Mouse (Mus musculus) liver, adult 2 months (tissue): ENCODE results near the gene Slc5a10. TPM values are rescaled to one million over a fixed set of nuclear protein-coding genes. Genes with fewer than 3 reads are reported as not detected.

Experiments used
- DNase-seq: peaks from one replicate; pipeline ENCODE4 v3.0.0-alpha.2; 2011; ENCODE audit warnings: low read depth, low spot score; ENCODE audit errors: extremely low read depth
- H3K27ac ChIP-seq: fragments of 200-500 bp; replicated peaks from 2 replicates; pipeline ENCODE4 v1.5.1; 2012; ENCODE audit warnings: low read depth, mild to moderate bottlenecking, control low read depth, inconsistent platforms, low read length; ENCODE audit not compliant: insufficient read depth
- H3K27me3 ChIP-seq: fragments of 200-500 bp; 2 replicates; pipeline ENCODE4 v1.6.1; 2012; ENCODE audit warnings: mild to moderate bottlenecking, moderate library complexity, low read length, inconsistent platforms; ENCODE audit not compliant: control insufficient read depth, insufficient read depth
- H3K36me3 ChIP-seq: fragments of 200-500 bp; 2 replicates; pipeline ENCODE4 v1.6.1; 2012; ENCODE audit warnings: low read length, inconsistent platforms; ENCODE audit not compliant: control insufficient read depth, insufficient read depth
- H3K4me1 ChIP-seq: fragments of 200-500 bp; 2 replicates; pipeline ENCODE4 v1.6.1; 2011; ENCODE audit warnings: low read length; ENCODE audit not compliant: control insufficient read depth, insufficient read depth
- H3K4me3 ChIP-seq: fragments of 200-500 bp; 2 replicates; pipeline ENCODE4 v1.5.1; 2011; ENCODE audit warnings: low read depth, mild to moderate bottlenecking, control low read depth, low read length, moderate library complexity; ENCODE audit not compliant: insufficient read depth
- H3K79me2 ChIP-seq: fragments of 200-500 bp; 2 replicates; pipeline ENCODE4 v1.6.1; 2012; ENCODE audit warnings: inconsistent platforms, mild to moderate bottlenecking, low read length, moderate library complexity; ENCODE audit not compliant: control insufficient read depth, insufficient read depth
- H3K9ac ChIP-seq: fragments of 200-500 bp; 2 replicates; pipeline ENCODE4 v1.6.1; 2012; ENCODE audit warnings: low read depth, mild to moderate bottlenecking, control low read depth, inconsistent platforms, low read length
- CTCF ChIP-seq: fragments of 200-500 bp; IDR thresholded peaks from 2 replicates; pipeline ENCODE4 v1.5.1; 2011; ENCODE audit warnings: low read depth, low read length, control low read depth
- POLR2A ChIP-seq: fragments of 200-500 bp; IDR thresholded peaks from 2 replicates; pipeline ENCODE4 v1.6.1; 2011; ENCODE audit warnings: low read length, control low read depth; ENCODE audit not compliant: insufficient read depth; ENCODE audit errors: extremely low read depth
- WGBS: fragments of 180-500 bp; shearing (Covaris S2); methylation state at CpG from one replicate; pipeline ENCODE4 v1.1.7; 2018; 5-methylcytosine and 5-hydroxymethylcytosine counted together
- polyA plus RNA-seq: library from polyadenylated mRNA; depleted of rRNA; stranded (reverse); fragments of >200 nt; gene quantifications from 2 replicates; pipeline ENCODE4 v1.2.3, GENCODE M21; 2012
- total RNA-seq: library from RNA; depleted of rRNA; stranded (reverse); fragments of >200 nt; gene quantifications from 2 replicates; pipeline ENCODE4 v1.2.3, GENCODE M21; 2014

Gene Slc5a10
- total and polyA plus RNA-seq, 2 experiments, result not detected

DNA sequence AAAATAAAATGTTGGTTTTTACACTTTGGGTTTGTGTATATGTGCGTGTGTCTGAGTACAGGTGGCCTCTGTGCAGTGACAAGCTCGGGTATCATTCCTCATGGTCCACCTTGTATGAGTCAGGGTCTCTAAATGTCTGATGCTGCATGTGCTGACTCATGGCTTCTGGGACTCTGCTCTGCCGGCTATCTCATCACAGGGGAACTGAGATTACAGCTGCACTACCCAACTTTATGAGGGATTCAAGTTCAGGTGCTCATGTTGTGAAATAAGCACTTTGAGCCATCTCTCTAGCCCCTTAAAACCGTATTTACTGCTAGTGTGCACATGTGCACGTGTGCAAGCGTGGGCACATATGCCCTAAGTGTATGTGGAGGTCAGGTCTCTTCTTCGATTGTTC is 12.0 kb upstream of the Slc5a10 start:
- DNase-seq, result no peak
- no peak overlapping the region for H3K4me3 ChIP-seq
- no peak overlapping the region for H3K9ac ChIP-seq
- TF ChIP-seq POLR2A, result no peak
- H3K79me2 ChIP-seq, result no peaks in the 10 kb centered on the region
- WGBS, result 83% methylated on average over 7 of the region's 7 CpGs
- 0 out of 2 replicates have a peak, but pooled peaks cover 2% of the 10 kb centered on the region for H3K4me1 ChIP-seq
- H3K27me3 ChIP-seq, result no peaks in the 10 kb centered on the region
- peaks cover 56% of the 10 kb centered on the region for H3K36me3 ChIP-seq
- no peak overlapping the region for H3K27ac ChIP-seq

DNA sequence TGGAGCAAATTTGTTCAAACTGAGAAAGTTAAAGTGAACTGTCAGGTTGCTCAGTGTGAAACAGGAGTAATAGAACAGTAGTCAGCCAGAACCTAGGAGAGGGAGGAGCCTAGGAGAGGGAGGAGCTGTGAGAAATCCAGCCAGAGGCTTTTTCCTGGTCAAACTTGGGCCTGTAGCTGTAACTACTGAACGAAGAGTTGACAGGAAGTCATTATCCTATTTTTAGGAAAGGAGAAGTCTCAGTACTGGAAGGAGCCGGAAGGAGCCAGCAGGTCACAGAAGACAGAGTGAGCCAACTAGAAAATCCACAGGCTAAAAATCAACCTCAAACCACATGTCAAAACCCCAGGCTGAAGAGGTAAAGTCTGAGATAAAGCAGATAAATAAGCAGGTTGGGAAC is 7.4 kb upstream of the Slc5a10 start:
- TF ChIP-seq CTCF (no peak), POLR2A (no peak)
- H3K27me3 ChIP-seq, result no peaks in the 10 kb centered on the region
- H3K36me3 ChIP-seq, result peaks cover 23% of the 10 kb centered on the region
- H3K9ac ChIP-seq, result no peak overlapping the region
- peak; percentile 31 for DNase-seq
- peak overlapping the region; percentile 58 for H3K27ac ChIP-seq
- WGBS, result 63% methylated on average over 2 of the region's 2 CpGs
- 0 out of 2 replicates have a peak, but pooled peaks cover 2% of the 10 kb centered on the region for H3K4me1 ChIP-seq
- no peak overlapping the region for H3K4me3 ChIP-seq
- H3K79me2 ChIP-seq, result no peaks in the 10 kb centered on the region

GRCm38 (mm10) chr11:61722077-61722476 is 1.5 kb upstream of the Slc5a10 start:
- H3K27me3 ChIP-seq, result no peaks in the 10 kb centered on the region
- H3K27ac ChIP-seq, result no peak overlapping the region
- H3K4me1 ChIP-seq, result no peaks in the 10 kb centered on the region
- WGBS, result 76% methylated on average over 5 of the region's 5 CpGs
- H3K79me2 ChIP-seq, result no peaks in the 10 kb centered on the region
- DNase-seq, result no peak
- no peaks in the 10 kb centered on the region for H3K36me3 ChIP-seq
- TF ChIP-seq POLR2A (no peak), CTCF (no peak)
- H3K9ac ChIP-seq, result no peak overlapping the region
- H3K4me3 ChIP-seq, result no peak overlapping the region

DNA sequence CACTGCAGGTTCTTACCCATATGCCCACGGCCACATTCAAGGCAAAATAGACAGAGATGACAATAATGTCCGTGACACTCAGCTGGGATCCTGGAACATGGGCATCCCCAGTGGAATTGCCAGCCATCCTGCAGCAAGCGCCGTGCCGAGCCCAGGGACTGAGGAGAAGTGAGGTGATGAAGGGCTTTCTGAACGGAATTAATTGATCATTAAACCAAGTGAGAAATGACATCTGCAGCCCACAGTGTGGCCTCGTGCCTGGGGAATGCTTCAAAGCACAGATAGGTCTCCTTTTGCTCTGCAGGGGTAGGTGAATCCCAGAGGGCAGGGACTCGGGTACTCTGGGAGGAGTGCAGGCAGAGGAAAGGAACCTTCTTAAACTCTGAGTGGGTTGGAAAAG is 800 bp downstream of the Slc5a10 start:
- DNase-seq, result no peak
- Histone ChIP-seq H3K4me3 (no peak overlapping the region), H3K79me2 (no peaks in the 10 kb centered on the region), H3K4me1 (no peaks in the 10 kb centered on the region), H3K9ac (no peak overlapping the region), H3K27me3 (no peaks in the 10 kb centered on the region), H3K36me3 (no peaks in the 10 kb centered on the region), H3K27ac (no peak overlapping the region)
- TF ChIP-seq POLR2A, result no peak
- TF ChIP-seq CTCF, result no peak
- WGBS, result 91% methylated on average over 8 of the region's 8 CpGs

DNA sequence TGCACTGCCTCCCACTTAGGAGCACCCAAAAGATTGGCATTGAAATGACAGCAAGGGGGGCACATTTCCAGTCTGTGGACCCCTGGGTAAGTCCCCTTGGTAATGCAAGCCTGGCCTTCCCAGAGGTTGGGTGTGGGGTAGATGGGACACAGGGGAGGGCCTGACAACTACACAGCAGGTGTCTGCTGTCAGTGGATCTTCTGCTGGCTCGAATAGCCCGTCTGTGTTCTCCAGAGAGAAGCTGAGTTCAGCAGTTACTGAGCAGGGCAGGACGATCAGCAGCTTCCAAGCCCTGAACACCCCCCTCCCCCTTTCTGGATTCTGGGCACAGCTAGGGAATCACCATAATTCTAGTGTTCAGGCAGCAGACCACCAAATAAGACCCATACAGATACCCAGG is 1.2 kb downstream of the Slc5a10 start:
- H3K27me3 ChIP-seq, result no peaks in the 10 kb centered on the region
- TF ChIP-seq POLR2A (no peak), CTCF (no peak)
- H3K4me1 ChIP-seq, result no peaks in the 10 kb centered on the region
- H3K4me3 ChIP-seq, result no peak overlapping the region
- DNase-seq, result no peak
- H3K27ac ChIP-seq, result no peak overlapping the region
- no peaks in the 10 kb centered on the region for H3K36me3 ChIP-seq
- WGBS, result 80% methylated on average over 3 of the region's 3 CpGs
- H3K79me2 ChIP-seq, result no peaks in the 10 kb centered on the region
- H3K9ac ChIP-seq, result no peak overlapping the region

GRCm38 (mm10) chr11:61717990-61718389 is 2.6 kb downstream of the Slc5a10 start:
- TF ChIP-seq CTCF, result no peak
- TF ChIP-seq POLR2A, result no peak
- Histone ChIP-seq H3K36me3 (no peaks in the 10 kb centered on the region), H3K4me3 (no peak overlapping the region), H3K9ac (no peak overlapping the region), H3K27me3 (no peaks in the 10 kb centered on the region), H3K4me1 (no peaks in the 10 kb centered on the region), H3K27ac (no peak overlapping the region), H3K79me2 (no peaks in the 10 kb centered on the region)
- DNase-seq, result no peak
- 84% methylated on average over 5 of the region's 5 CpGs for WGBS

- TF ChIP-seq POLR2A (no peak), CTCF (no peak)
- 68% methylated on average over 6 of the region's 6 CpGs for WGBS
Measured at GRCm38 (mm10) chr11:61715130-61715529, 5.5 kb downstream of the Slc5a10 start.

More at GRCm38 (mm10) chr11:61715130-61715529, 5.5 kb downstream of the Slc5a10 start:
- Histone ChIP-seq H3K79me2 (no peaks in the 10 kb centered on the region), H3K27me3 (no peaks in the 10 kb centered on the region), H3K27ac (no peak overlapping the region), H3K4me1 (no peaks in the 10 kb centered on the region), H3K4me3 (no peak overlapping the region), H3K9ac (no peak overlapping the region), H3K36me3 (no peaks in the 10 kb centered on the region)
- no peak for DNase-seq
